Mouse (Mus musculus) T-cell, adult 66 days (primary cell): ENCODE measurements around the gene Zcchc24. TPM values are rescaled to one million over a fixed set of nuclear protein-coding genes. Genes with fewer than 3 reads are reported as not detected.

ENCODE experiments used
- total RNA-seq, 2 experiments: library from RNA; stranded (reverse); gene quantifications; 3 replicates in 1 of 2; 4 replicates in 1 of 2; pipeline ENCODE4 v1.2.4; 2023

The Zcchc24 gene
- total RNA-seq, result 1 to 10 TPM; 2.1 to 2.4 TPM

GRCm38 (mm10) chr14:25768915-25769625, at the start of gene Zcchc24:
Gene Zcchc24 (minus strand): TSS chr14:25769039.

GRCm38 (mm10) chr14:25693888-25694568, 74.8 kb downstream of the Zcchc24 start, which contains the start of gene Ppif:
Gene Ppif (plus strand): TSS chr14:25694154.

Other genes with a start within 250 kb of the Zcchc24 start
- gene Ppif, start 74.9 kb downstream of the Zcchc24 start, total RNA-seq, result 10 to 100 TPM; 36.3 to 36.6 TPM
- gene Anxa11, start 73.1 kb upstream of the Zcchc24 start, total RNA-seq, result 10 to 100 TPM; 87.6 to 89.9 TPM
- gene Plac9a, start 134.1 kb upstream of the Zcchc24 start, total RNA-seq, result not detected
- gene Tmem254a, start 158.6 kb upstream of the Zcchc24 start, total RNA-seq, result 10 to 100 TPM in 1 of 2 experiments, 1 to 10 TPM in 1; 5.3 to 10.8 TPM
- not detected for gene Cphx1, start 169.3 kb upstream of the Zcchc24 start, total RNA-seq
- gene Duxbl1, start 209.5 kb upstream of the Zcchc24 start, total RNA-seq, result not detected